Mouse (Mus musculus): ENCODE measurements around the gene Pgm2l1.

- no peak for TF ChIP-seq CTCF (conservative IDR thresholded peaks at IDR 0.05; ENCODE audit: low read length)
- no peak for TF ChIP-seq POU5F1 (IDR thresholded peaks at IDR 0.05; ENCODE audit: borderline replicate concordance, low read length)
Observed at GRCm38 (mm10) chr7:100178016-100178890, 48.9 kb upstream of the Pgm2l1 start.
